Mouse (Mus musculus) embryo, embryonic 9.5 days (tissue): ENCODE measurements around the gene Epha6.
"Not testable (repeated sequence)": the region's sequence is repeated elsewhere in the genome, so short reads cannot be mapped to it uniquely, and the experiment has no call there.

Source experiments
- DNase-seq: peaks from one replicate; pipeline ENCODE4 v3.0.0-alpha.2; 2017; ENCODE audit errors: extremely low spot score

The Epha6 gene

DNA sequence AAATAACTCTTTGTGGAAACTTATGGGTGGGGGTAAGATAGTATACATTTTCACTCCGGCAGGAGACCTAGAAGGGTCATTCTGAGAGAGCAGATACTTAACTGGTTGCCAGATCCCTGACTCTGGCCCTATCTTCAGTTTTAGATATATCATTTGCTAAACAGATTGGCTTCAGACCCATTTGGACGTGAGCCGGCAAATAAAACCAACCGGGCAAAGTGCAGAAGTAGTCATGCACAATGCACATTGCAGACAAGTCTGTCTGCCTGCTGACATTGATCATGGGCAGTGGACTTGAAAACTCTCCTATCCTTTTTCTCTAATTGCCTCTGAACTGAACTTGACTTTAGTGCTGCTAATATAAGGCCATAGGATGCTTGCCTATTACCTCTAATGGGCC lies 681.6 kb downstream of the Epha6 start:
- DNase-seq: no peak

DNA sequence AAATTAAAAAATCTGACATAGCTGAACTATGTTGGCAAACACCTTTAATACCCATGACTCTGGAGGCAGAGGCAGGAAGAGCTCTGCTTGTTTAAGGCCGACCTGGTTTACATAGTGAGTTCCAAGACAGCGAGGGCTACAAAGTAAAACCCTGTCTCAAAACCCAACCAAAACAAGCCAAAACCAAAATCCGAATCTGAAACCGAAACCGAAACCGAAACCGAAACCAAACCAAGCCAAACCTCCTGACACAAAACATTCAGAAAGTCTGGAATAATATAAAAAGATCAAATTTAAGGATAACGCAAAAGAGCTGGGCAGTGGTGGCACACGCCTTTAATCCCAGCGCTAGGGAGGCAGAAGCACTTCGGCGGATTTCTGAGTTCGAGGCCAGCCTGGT lies 725.3 kb downstream of the Epha6 start:
- no peak for DNase-seq

DNA sequence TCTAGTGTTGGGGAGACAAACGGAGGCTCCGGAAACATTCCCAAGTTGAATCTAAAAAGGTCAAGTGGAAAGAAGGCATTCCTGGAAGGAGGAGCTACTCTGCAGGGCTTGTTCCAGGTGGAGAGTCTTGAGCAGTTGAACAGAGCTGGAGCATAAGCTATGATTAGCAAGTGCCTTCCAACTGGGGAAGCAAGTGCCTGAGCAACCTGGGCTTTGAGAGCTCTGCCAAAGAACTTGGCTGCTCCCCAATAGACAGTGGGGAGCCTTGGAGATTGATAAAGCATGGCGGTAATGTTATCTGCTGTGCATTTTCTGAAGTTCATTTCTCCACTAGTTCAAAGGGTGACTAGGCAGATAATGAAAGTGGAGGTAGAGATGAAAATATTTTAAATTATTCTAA lies 733.5 kb downstream of the Epha6 start:
- DNase-seq: no peak

DNA sequence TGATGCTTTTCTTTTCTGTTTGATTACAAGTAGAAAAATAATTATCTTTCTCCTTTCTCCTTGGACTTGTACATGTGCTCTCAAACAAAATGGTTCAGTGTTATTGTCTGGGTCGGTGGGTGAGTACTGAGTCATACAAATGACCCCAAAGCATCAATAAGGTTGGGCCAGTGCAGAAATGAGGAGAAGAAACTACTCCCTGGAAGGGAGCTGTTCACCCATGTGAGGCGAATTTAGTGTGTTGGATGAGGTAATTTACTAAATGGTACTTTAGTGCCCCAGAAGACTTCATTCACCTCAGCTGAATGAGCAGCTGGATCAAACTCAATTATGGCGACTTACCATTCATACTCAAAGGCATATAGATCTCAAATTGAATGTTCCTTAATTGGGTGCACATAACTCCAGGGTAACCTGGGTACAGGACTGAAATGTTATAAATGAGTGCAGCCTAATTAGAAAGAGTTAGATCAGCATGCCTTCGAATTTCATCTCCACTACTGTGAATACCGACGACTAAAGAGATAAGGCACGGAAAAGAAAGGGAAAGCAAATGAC lies 751.1 kb downstream of the Epha6 start:
- no peak for DNase-seq

DNA sequence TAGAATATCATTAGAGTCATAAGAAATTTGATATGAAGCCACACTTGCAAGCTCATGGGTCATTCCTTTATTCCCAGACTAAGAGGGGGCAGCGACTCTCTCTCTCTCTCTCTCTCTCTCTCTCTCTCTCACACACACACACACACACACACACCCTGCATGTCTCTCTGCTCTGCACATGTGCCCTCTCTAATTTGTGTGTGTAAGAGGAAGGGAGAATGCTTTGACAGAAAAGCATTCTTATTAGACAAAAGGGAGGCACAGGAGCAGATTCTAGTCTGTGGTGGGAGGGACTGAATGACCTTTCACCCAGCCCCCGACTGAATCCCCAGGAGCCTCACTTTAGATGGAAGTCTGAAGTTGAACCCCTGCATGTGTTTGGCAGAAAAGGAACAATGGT lies 752.6 kb downstream of the Epha6 start:
- DNase-seq: peak; percentile 10

DNA sequence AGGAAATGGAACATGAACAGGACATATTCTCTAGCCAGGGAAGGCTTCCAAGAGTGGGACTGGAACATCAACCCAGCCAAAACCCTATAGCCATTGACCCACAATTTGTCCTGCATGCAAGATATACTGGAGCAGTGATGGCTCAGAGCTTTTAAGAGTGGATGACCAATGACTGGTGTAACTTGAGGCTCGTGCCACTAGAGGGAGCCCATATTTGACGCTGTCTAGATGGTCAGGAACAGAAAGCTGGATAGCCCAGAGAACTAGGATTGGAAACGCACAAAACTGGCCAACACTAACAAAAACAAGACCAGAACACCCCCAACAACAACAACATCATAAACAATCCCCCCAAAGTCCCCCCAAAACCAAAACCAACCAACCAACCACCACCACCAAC lies 758.8 kb downstream of the Epha6 start:
- DNase-seq: peak; percentile 22

DNA sequence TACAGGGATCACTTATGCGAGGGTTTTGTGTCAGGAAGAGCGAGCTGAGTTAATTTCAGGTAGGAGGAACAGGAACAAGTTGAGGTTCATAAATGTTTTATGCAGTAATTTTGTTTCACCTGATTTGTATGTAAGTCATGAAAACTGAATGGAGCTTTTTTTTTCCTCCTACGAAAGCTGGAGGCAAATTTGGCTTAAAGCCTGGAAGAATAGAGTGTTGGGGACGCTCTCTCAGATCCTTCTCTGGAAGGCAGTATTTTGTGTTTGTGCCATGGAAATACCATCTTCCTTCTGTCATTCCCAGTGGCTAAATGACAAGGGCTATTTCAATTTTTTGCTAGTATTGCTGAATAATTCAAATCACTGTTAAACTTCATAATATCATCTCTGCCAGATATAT lies 768.6 kb downstream of the Epha6 start:
- no peak for DNase-seq

DNA sequence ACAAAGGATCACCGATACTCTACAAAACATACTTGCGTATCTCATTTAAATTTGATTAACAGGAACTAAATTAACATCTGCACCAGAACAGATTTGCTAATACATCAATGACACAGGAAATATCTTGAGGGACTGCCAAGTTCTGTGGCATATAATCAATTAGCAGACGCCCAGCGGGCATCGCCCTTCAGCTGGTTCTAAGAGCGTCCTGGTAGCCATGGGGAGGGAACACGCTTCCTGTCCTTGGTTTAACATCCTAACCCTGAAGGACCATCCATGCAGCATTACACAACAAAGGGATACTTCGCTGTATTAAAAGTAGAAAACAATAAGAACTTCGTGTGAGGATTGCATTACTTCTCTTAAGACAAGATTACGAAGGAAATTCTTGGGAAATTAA lies 769.0 kb downstream of the Epha6 start:
- DNase-seq: no peak

DNA sequence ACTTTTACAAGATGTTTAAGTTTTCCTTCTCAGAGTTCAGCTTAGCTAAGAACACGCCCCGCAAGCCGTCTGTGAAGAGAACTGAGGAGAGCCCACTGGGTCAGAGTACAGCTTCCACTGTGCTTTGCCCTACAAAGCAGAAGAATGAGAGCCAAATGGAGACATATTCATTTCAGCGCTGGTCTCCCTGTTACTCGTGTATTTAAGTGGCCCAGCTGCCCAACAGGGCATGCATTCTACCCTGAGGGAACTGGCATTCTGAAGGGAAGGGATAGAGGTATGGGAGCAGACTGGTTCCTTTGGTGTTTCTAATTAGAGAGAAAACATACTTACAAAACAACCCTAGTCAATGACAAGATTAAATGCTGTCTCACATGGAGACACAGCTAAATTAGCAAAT lies 772.9 kb downstream of the Epha6 start:
- DNase-seq: no peak

DNA sequence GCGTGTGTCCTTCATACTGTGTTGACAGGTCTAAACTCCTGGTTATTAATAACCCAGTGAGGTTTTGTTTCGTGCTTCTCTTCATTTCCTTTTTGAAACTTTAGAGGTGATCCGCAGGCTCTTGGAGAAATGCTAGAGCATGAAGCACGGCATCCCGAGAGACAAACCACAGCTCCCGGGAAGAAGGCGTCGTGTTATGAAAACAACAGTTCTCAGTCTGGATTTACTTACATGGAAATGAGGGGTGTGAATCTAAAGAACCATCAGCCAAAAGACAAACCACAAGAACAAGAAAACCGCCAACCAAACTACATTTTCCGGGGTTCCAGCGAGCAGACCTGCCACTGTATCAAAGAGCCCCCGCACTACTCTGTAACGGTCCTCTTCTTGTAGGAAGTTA lies 775.7 kb downstream of the Epha6 start:
- no peak for DNase-seq

DNA sequence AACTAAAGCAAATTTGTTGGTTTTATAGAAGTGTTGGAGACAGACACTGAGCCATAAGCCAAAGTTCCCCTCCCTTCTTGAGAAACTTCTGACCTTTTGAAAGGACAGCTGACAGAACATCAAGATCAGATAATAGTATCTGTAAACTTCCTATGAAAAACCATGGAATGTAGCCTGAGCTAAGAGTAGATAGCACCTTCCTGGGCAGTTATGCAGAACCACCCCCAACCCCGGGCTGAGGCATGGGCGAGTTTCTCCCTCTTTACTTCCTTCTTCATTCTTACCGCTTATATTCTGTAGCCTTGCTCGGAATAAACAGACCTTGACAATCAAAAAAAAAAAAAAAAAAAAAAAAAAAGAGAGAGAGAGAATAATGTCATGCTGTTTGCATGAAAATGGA lies 805.5 kb downstream of the Epha6 start:
- not testable (repeated sequence) for DNase-seq

DNA sequence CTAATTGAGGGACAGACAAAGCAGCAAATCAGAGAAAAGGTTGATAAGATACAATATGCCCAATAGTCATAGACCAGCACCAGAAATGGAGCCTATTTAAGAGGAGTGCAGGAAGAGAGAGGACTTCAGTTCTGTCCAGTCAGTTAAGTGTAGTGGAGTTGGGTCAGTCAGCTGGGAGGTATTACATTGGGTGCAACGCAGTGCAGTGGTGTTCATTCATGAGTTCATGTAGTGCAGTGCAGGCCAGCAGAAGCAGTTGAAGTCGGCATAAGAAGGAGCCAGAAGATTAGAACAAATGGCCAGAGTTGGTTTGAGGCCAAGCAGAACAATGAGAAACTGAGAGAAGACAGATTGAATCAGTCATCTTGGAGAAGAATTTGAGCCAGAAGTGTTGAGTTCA lies 833.0 kb downstream of the Epha6 start:
- DNase-seq: no peak

DNA sequence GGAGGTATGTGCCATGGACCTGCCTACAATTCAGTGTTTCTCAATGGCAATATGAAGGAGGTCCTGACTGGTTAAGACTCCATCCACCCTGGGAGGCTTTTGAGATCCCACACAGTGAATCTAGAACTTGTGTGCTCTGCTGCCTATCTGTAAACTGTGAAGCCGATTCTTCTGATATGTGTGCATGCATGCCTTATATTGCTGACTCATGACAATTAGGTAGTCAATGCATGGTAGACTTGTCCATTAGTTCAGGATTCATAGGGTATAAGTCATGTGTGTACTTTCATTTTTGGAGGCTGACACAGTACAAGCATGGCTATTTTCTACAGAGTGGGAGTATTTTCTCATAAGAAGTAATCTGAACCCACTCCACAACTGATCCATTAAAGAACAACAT lies 834.9 kb downstream of the Epha6 start:
- no peak for DNase-seq

DNA sequence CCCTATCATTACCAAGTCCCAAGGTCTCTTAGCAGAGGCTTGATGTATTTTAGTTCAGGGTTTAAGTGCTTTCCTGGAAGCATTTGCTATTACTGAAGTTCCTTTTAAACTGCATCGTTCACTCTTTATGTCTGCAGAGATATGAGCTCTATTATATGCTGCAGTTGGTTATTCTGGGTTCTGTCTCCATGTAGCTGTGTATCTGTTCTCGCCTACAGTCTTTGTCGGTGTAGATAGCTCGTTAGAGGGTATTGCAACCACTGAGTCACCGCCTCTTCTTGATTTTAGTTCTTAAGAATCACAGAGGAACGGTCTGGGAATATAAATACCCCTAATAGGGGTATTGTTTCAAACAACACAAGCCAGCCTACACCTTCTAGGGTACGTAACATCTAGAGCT lies 835.4 kb downstream of the Epha6 start:
- DNase-seq: no peak

DNA sequence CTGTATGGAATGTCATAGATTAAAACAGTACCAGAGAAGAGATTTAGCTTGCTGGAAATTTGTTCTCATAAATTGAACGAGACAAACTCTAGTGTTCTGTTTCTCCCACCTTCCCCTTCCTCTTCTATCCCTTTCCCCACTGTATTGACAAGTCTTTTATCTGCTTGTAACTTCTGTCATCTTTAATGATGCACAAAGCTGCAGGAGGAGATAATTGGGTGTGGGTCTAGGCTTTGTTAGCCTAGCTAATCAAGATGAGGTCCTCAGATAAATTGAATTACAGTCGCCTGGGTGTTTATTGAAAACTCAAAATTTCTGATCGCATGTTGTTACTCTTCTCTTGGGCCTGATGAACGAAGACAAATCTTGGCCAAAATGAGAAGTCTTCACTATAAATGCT lies 844.5 kb downstream of the Epha6 start:
- no peak for DNase-seq

DNA sequence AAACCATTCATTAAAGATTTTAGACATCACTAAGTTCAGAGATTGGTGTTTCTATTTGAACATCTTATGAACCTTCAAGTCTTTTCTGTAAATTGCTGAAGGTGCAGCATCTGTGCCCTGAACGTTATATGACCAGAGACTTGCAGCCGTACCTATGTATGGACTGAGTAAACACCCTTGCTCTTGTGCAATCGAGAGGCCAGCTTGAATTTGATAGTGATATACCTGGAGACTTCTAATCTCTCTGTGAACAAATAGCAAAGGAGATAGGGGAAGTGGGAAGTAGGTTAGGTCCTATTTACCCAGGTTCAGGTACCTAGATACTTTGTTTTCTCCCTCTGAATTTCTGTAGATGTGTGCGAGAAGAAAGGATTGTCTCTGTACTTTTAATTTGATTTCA lies 854.4 kb downstream of the Epha6 start:
- DNase-seq: no peak

DNA sequence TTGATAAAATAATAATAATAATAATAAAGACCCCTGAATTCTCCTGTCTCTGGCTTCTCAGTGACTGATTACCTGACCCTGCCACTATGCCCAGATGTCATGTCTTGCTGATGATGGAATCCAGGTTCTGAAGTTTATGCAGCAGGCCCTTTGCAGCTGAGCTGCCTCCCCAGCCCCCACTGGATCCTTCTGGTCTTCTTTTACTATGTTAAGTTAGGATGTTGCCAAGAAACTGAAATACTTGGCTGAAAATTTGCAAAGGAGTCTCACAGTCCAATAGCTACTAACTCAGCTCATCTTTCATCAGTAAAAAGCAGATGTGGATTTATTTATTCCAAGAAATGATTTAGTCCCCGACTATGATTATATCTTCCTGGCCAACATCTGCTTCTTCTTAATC lies 861.7 kb downstream of the Epha6 start:
- DNase-seq: no peak

DNA sequence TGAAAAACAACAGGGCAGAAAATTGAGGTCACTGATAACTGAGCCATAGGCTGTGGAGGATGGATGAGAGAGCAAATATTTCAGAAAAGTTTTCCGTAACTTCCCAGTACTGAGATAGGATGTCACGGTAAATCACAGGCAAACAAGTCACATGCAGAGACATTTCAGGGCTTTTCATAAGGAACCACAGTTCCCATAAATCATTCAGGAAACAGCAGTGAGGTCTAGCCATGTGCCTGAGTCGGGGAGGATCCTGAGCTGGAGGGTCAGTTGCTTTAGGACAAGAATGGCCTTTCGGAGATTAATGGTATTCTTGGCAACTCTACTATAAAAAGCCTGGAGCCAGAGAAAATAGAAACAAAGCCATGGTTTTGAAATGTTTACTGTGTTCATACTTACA lies 889.8 kb downstream of the Epha6 start:
- no peak for DNase-seq

DNA sequence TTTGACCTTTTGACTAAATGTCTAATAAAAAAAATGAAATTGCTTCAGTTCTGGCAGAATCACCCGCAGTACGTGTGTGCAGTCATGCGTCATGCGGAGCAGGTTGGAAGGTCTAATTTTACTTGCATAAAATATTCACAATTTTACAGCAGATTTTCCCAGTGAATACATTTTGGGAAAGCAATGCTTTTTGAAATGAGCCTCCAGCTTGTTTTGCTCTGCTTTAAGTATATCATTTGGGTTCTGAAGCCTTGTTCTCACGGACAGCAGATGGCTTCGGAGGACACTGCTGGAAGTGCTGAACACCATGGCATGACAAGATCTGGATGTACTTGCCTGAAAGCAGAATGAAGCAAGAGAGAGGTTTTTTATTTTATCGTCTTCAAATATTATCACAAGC lies 912.1 kb downstream of the Epha6 start:
- DNase-seq: no peak

DNA sequence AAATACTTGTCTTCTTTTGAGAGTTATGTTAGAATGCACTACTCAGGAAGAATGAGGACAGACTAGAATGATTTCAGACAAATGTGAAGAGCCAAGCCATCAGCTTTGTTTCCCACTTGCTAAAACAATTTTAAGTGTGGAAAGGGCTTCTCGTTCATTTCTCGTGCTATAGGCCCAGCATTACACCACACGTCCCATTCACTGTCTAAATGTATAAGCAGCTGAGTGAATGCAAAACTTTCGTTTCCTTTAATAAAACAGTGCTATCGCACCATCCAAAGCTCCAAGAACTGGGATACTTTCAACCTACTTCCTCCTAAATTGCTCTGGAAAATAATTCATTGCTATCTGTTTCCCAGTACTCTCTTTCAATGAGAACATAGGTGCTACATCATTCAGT lies 916.2 kb downstream of the Epha6 start:
- DNase-seq: no peak

DNA sequence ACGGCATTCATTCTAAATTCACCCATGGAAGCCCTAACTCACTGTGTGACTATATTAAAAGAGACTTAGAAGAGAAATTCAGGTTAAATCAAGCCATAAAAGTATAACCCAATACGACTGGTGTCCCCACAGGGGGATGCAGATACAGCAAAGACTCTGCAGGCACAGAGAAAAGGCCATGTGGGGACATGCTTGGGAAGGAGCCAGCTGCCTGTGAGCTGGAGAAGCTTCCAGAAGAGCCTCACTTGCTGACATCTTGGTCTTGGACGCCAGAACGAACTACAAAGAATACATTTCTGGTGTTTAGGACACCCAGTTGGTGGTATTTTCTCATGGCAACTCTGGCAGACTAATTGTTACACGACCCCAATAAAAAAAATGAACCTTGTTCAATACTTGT lies 920.2 kb downstream of the Epha6 start:
- DNase-seq: no peak

DNA sequence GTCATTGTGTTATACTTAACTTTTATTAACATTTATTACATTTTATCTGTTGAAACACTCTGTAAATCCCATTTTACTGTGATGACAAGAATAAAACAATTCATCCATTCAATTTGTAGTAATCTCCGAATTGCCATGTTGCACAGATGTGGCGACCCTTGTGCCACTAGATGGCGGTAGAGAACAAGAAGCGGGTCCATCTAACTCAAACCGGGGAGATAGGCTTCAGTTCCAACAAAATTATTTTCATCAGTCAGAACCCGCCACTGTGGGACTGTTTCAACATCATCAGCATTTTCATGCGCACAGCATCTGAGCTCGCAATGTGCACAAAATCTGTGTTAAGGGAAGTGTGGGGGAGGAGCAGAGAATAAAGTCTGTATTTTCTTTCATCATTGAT lies 921.9 kb downstream of the Epha6 start:
- DNase-seq: peak; percentile 61

DNA sequence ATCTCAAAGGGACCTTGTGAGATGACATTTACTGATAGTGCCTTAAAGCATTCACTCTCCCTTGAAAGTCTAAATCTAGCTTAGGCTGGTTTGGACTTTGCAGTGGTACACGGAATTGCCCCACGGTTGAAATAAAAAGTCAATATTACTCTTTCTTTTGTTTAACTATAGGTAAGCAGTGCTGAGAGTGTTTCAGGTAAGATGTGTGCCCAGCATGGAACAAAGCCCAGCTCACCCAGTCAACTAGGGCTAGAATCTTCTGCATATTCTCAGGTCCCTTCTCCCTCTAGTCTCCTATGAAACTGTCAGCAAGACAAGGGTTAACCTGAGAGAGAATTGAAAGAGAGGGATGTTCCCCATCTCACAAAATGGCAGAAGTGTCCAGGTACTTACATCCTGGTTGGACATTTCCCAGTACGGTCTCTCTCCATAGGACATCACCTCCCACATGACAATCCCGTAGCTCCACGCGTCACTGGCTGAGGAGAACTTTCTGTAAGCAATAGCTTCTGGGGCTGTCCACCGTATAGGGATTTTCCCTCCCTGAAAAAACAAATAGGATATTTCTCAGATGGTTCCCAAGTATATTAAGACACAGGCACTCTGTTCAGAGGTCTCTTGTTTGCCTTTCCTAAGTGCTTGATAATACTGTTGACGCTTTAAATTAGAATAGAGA lies 923.0 kb downstream of the Epha6 start:
- DNase-seq: no peak

DNA sequence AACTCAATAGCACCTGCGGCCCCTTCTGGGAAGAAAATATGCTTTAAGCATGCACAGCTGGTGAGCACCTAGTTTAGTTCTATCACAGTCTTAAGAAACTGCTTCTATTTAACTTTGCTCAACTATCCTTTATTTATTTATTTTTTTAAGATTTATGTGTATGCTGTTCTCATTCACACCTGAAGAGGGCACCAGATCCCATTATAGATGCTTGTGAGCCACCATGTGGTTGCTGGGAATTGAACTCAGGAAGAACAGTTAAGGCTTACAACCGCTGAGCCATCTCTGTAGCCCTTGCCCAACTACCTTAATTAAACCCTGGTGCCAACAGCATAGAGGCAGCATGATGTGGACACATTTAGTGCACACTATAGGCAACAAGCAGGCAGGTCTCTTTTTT lies 938.4 kb downstream of the Epha6 start:
- DNase-seq: no peak
